Mouse (Mus musculus): ENCODE measurements around the gene Srsf4.

DNA sequence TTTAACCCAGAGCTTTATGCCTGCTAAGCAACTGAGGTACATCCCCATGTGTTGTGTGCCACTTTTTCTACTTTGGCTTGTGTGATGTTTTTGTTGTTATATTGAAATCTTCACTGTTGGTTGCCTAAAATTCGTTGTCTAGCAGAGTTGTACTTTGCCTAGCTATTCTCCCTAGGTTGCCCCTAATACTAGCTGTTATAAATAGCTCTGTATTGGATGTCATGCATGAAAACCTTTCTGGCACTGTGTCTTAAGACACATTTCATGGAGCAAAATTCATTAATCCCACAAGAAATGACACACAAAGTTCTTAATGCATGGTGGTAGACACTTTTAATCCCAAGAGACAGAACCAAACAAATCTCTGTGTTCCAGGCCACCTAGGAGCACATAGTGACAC is 6.3 kb downstream of the Srsf4 start:
- TF ChIP-seq ZC3H11A (IDR thresholded peaks at IDR 0.05; ENCODE audit: borderline replicate concordance, low read depth, low read length), result no peak
- TF ChIP-seq ZNF384 (IDR thresholded peaks at IDR 0.05; ENCODE audit: low read depth, low read length), result no peak
- TF ChIP-seq HCFC1 (IDR thresholded peaks at IDR 0.05; ENCODE audit: borderline replicate concordance, insufficient read depth, low read length), result no peak

Data from ES-E14 (cell line).